In genomic region chr14:103356066-103356465, GRCm38 (mm10) we compare ENCODE assay signal across 26 mouse cellular contexts.
"Had no signal": no experiment of that assay in that cellular context is flagged by ENCODE, and none has a peak within 500 bp of the region (broad histone marks: within the 10 kb centered on the region; RNA-seq: fewer than 3 reads in every experiment).

No protein-coding gene starts in this region.

- H3K9me3 ChIP-seq: heart, embryonic 13.5 days; heart, embryonic 15.5 days; hindbrain, embryonic 13.5 days; hindbrain, embryonic 15.5 days; intestine, embryonic 15.5 days; limb, embryonic 10.5 days; limb, embryonic 12.5 days; liver, embryonic 13.5 days had no signal

- H3K4me2 ChIP-seq: heart, embryonic 11.5 days; heart, embryonic 13.5 days; heart, embryonic 15.5 days; hindbrain, embryonic 13.5 days; hindbrain, embryonic 15.5 days; intestine, embryonic 15.5 days; limb, embryonic 12.5 days; liver, embryonic 11.5 days; liver, embryonic 13.5 days had no signal

- H3K9ac ChIP-seq: heart, embryonic 13.5 days; heart, embryonic 15.5 days; hindbrain, embryonic 13.5 days; hindbrain, embryonic 15.5 days; intestine, embryonic 15.5 days; limb, embryonic 12.5 days; liver, embryonic 13.5 days had no signal

- H3K27me3 ChIP-seq: heart, embryonic 13.5 days; heart, embryonic 15.5 days; hindbrain, embryonic 13.5 days; hindbrain, embryonic 15.5 days; intestine, embryonic 15.5 days; limb, embryonic 12.5 days; liver, embryonic 13.5 days had no signal

- H3K4me1 ChIP-seq: hindbrain, embryonic 15.5 days; intestine, embryonic 15.5 days had no signal

- H3K4me3 ChIP-seq: heart, adult 2 months; heart, embryonic 13.5 days; heart, embryonic 15.5 days; hindbrain, embryonic 13.5 days; hindbrain, embryonic 15.5 days; intestine, embryonic 15.5 days; layer of hippocampus, adult 2 months; left cerebral cortex, adult 2 months; limb, embryonic 10.5 days; limb, embryonic 12.5 days; liver, embryonic 13.5 days had no signal

- DNase-seq: gastrocnemius, postnatal 14 days; gastrocnemius, postnatal 36 days; heart, adult 11 months; heart, adult 2 months; heart, postnatal 14 days; heart, postnatal 36 days; kidney, adult 18-20 months; kidney, adult 8-10 months; kidney, postnatal 10 days; kidney, postnatal 25 days; kidney, postnatal 4 days; liver; liver, embryonic 13.5 days had no signal

- H3K27ac ChIP-seq: heart, adult 2 months; heart, embryonic 13.5 days; heart, embryonic 15.5 days; hindbrain, embryonic 13.5 days; hindbrain, embryonic 15.5 days; intestine, embryonic 15.5 days; layer of hippocampus, adult 2 months; left cerebral cortex, adult 2 months; limb, embryonic 10.5 days; limb, embryonic 12.5 days; liver, embryonic 13.5 days had no signal

- H3K36me3 ChIP-seq: heart, embryonic 13.5 days; heart, embryonic 15.5 days; hindbrain, embryonic 13.5 days; hindbrain, embryonic 15.5 days; intestine, embryonic 15.5 days; limb, embryonic 10.5 days; limb, embryonic 12.5 days; liver, embryonic 13.5 days had no signal

- ATAC-seq: inflammation-experienced regulatory T-cells, adult 6 months; intestine, embryonic 15.5 days; intestine, postnatal 0 days had no signal
